Mouse (Mus musculus): ENCODE data around the gene Pum3. TPM values are rescaled to one million over a fixed set of nuclear protein-coding genes. Genes with fewer than 3 reads are reported as not detected.
A peak's percentile ranks its signal among the peaks of the same experiment; 100 is the strongest.

Gene Pum3
- polyA plus RNA-seq, 1 experiment from 2014 or later: 45.5 TPM

DNA sequence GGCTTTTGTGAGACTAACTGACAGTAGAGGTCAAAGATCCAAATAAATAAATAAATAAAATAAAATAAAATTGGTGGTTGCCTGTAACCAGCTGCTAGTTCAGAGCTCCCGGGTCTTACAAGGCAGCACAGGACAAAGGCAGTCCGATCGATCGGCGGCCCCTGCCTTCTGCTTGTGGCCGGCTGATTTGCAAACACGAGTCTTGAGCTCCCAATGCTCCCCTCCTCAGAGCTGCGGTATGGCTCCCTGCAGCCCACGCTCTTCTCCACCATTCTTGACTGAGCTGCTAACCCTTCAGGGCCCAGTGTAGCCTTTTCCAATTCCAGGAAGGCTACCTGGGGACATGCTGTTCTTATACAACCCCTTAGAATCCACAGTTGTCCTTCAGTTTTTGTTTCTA is 31.8 kb downstream of the Pum3 start:
- TF ChIP-seq EP300 (optimal IDR thresholded peaks at IDR 0.05) (no peak), CTCF (IDR thresholded peaks at IDR 0.05; ENCODE audit: low read depth) (no peak)
- ATAC-seq (ENCODE audit: low FRiP score, low TSS enrichment) (no peak), DNase-seq (ENCODE audit: low spot score) (no peak)
- Histone ChIP-seq H3K4me1 (replicated peaks; ENCODE audit: control insufficient read depth, insufficient read depth) (no peaks in the 10 kb centered on the region), H3K9me3 (ENCODE audit: control insufficient read depth, low read length) (no peaks in the 10 kb centered on the region), H3K9ac (ENCODE audit: low read length) (no peak overlapping the region), H3K4me3 (ENCODE audit: low read depth, low read length) (no peak overlapping the region), H3K36me3 (ENCODE audit: control insufficient read depth, insufficient read depth, low read length) (peaks cover 19% of the 10 kb centered on the region), H3K27me3 (ENCODE audit: control insufficient read depth, insufficient read depth, low read length) (no peaks in the 10 kb centered on the region), H3K4me2 (replicated peaks; ENCODE audit: low read depth) (no peak overlapping the region), H3K27ac (replicated peaks) (no peak overlapping the region)
- 86% methylated on average over 9 of the region's 9 CpGs for WGBS

- H3K27ac ChIP-seq (replicated peaks): no peak overlapping the region
- no peak overlapping the region for H3K9ac ChIP-seq (ENCODE audit: low read length)
- H3K9me3 ChIP-seq (ENCODE audit: control insufficient read depth, low read length): no peaks in the 10 kb centered on the region
- no peaks in the 10 kb centered on the region for H3K4me1 ChIP-seq (replicated peaks; ENCODE audit: control insufficient read depth, insufficient read depth)
- no peak overlapping the region for H3K4me3 ChIP-seq (ENCODE audit: low read depth, low read length)
- no peaks in the 10 kb centered on the region for H3K27me3 ChIP-seq (ENCODE audit: control insufficient read depth, insufficient read depth, low read length)
- no peak overlapping the region for H3K4me2 ChIP-seq (replicated peaks; ENCODE audit: low read depth)
- DNase-seq (ENCODE audit: low spot score) (no peak), ATAC-seq (ENCODE audit: low FRiP score, low TSS enrichment) (no peak)
- TF ChIP-seq EP300 (optimal IDR thresholded peaks at IDR 0.05) (no peak), CTCF (IDR thresholded peaks at IDR 0.05; ENCODE audit: low read depth) (no peak)
- WGBS: 86% methylated on average over 5 of the region's 5 CpGs
- peaks cover 19% of the 10 kb centered on the region for H3K36me3 ChIP-seq (ENCODE audit: control insufficient read depth, insufficient read depth, low read length)
Observed at GRCm38 (mm10) chr19:27397223-27397622, 32.4 kb downstream of the Pum3 start.

DNA sequence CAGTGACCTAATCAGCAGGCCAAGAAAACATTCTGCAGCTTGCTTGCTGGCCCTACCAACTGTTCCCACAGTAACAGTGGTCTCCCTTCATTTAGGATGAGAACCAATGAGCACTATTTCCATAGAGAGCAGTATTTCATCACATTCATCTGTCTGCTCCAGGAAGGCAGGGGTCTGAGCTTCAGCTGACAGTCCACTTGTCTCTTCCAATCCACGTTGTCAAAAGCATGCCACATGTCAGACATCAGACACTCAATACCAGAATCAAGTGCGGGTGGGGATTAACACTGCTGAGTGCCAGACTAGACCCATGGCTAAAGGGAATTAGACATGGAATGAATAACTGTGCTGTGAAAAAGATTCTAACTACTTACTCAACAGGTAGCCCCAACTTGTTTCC is 32.9 kb downstream of the Pum3 start:
- Histone ChIP-seq H3K36me3 (ENCODE audit: control insufficient read depth, insufficient read depth, low read length) (peaks cover 19% of the 10 kb centered on the region), H3K9me3 (ENCODE audit: control insufficient read depth, low read length) (no peaks in the 10 kb centered on the region), H3K27ac (replicated peaks) (no peak overlapping the region), H3K4me1 (replicated peaks; ENCODE audit: control insufficient read depth, insufficient read depth) (no peaks in the 10 kb centered on the region), H3K4me2 (replicated peaks; ENCODE audit: low read depth) (no peak overlapping the region), H3K4me3 (ENCODE audit: low read depth, low read length) (no peak overlapping the region), H3K9ac (ENCODE audit: low read length) (no peak overlapping the region), H3K27me3 (ENCODE audit: control insufficient read depth, insufficient read depth, low read length) (no peaks in the 10 kb centered on the region)
- DNase-seq (ENCODE audit: low spot score): no peak
- 84% methylated on average over 2 of the region's 2 CpGs for WGBS
- ATAC-seq (ENCODE audit: low FRiP score, low TSS enrichment): no peak
- TF ChIP-seq EP300 (optimal IDR thresholded peaks at IDR 0.05) (no peak), CTCF (IDR thresholded peaks at IDR 0.05; ENCODE audit: low read depth) (no peak)

DNA sequence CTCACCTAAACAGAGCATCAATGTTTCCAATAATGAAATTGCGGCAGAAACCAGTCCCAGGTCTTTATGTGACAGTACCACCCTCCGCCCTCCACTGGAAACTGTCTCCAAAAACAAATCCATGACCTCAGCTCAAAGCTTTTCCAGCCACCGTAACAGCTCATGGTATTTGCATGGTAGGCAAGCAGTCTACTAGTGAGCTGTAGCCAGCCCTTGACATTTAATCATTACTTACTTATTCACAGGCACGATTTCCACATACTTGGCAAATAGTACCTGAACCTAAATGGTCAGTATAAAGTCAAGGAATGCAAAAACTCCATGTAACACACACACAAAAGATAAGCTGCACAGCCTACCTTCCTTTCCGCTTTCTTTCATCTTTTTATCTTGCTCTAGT is 33.7 kb downstream of the Pum3 start:
- Histone ChIP-seq H3K27me3 (ENCODE audit: control insufficient read depth, insufficient read depth, low read length) (no peaks in the 10 kb centered on the region), H3K4me3 (ENCODE audit: low read depth, low read length) (no peak overlapping the region), H3K9ac (ENCODE audit: low read length) (no peak overlapping the region), H3K9me3 (ENCODE audit: control insufficient read depth, low read length) (no peaks in the 10 kb centered on the region), H3K4me2 (replicated peaks; ENCODE audit: low read depth) (no peak overlapping the region), H3K4me1 (replicated peaks; ENCODE audit: control insufficient read depth, insufficient read depth) (no peaks in the 10 kb centered on the region), H3K36me3 (ENCODE audit: control insufficient read depth, insufficient read depth, low read length) (peaks cover 19% of the 10 kb centered on the region), H3K27ac (replicated peaks) (no peak overlapping the region)
- ATAC-seq (ENCODE audit: low FRiP score, low TSS enrichment) (no peak), DNase-seq (ENCODE audit: low spot score) (no peak)
- TF ChIP-seq EP300 (optimal IDR thresholded peaks at IDR 0.05): no peak
- TF ChIP-seq CTCF (IDR thresholded peaks at IDR 0.05; ENCODE audit: low read depth): no peak
- WGBS: 81% methylated on average over 5 of the region's 5 CpGs

GRCm38 (mm10) chr19:27395481-27395880 is 34.1 kb downstream of the Pum3 start:
- peaks cover 23% of the 10 kb centered on the region for H3K36me3 ChIP-seq (ENCODE audit: control insufficient read depth, insufficient read depth, low read length)
- H3K4me3 ChIP-seq (ENCODE audit: low read depth, low read length): no peak overlapping the region
- WGBS: 87% methylated on average over 8 of the region's 8 CpGs
- H3K27me3 ChIP-seq (ENCODE audit: control insufficient read depth, insufficient read depth, low read length): no peaks in the 10 kb centered on the region
- peak; percentile 61; the same call in 1 of the 2 replicates for ATAC-seq (ENCODE audit: low FRiP score, low TSS enrichment)
- no peaks in the 10 kb centered on the region for H3K9me3 ChIP-seq (ENCODE audit: control insufficient read depth, low read length)
- H3K4me1 ChIP-seq (replicated peaks; ENCODE audit: control insufficient read depth, insufficient read depth): no peaks in the 10 kb centered on the region
- no peak overlapping the region for H3K9ac ChIP-seq (ENCODE audit: low read length)
- no peak overlapping the region for H3K27ac ChIP-seq (replicated peaks)
- no peak overlapping the region for H3K4me2 ChIP-seq (replicated peaks; ENCODE audit: low read depth)
- TF ChIP-seq EP300 (optimal IDR thresholded peaks at IDR 0.05) (no peak), CTCF (IDR thresholded peaks at IDR 0.05; ENCODE audit: low read depth) (peak; percentile 57)
- peak; percentile 28 for DNase-seq (ENCODE audit: low spot score)

- Histone ChIP-seq H3K9ac (ENCODE audit: low read length) (no peak overlapping the region), H3K4me1 (replicated peaks; ENCODE audit: control insufficient read depth, insufficient read depth) (no peaks in the 10 kb centered on the region), H3K27ac (replicated peaks) (no peak overlapping the region), H3K4me2 (replicated peaks; ENCODE audit: low read depth) (no peak overlapping the region), H3K36me3 (ENCODE audit: control insufficient read depth, insufficient read depth, low read length) (peaks cover 20% of the 10 kb centered on the region), H3K4me3 (ENCODE audit: low read depth, low read length) (no peak overlapping the region), H3K27me3 (ENCODE audit: control insufficient read depth, insufficient read depth, low read length) (no peaks in the 10 kb centered on the region), H3K9me3 (ENCODE audit: control insufficient read depth, low read length) (no peaks in the 10 kb centered on the region)
- ATAC-seq (ENCODE audit: low FRiP score, low TSS enrichment) (no peak), DNase-seq (ENCODE audit: low spot score) (no peak)
- 93% methylated on average over 7 of the region's 7 CpGs for WGBS
- TF ChIP-seq EP300 (optimal IDR thresholded peaks at IDR 0.05): no peak
- TF ChIP-seq CTCF (IDR thresholded peaks at IDR 0.05; ENCODE audit: low read depth): no peak
Observed at GRCm38 (mm10) chr19:27394341-27394990, 35.2 kb downstream of the Pum3 start.

Measured in stomach, postnatal 0 days (tissue).